Mouse (Mus musculus) cerebellum, adult 2 months (tissue): ENCODE results near the gene Rbms1. TPM values are rescaled to one million over a fixed set of nuclear protein-coding genes. Genes with fewer than 3 reads are reported as not detected.

Experiments
- DNase-seq, 2 experiments: peaks; one replicate each; pipeline ENCODE4 v3.0.0; 2021
- H3K27ac ChIP-seq: fragments of 200-500 bp; 2 replicates; pipeline ENCODE4 v1.5.1; 2012; ENCODE audit warnings: low read length, control low read depth, inconsistent platforms; ENCODE audit not compliant: insufficient read depth
- H3K27me3 ChIP-seq: fragments of 200-500 bp; 2 replicates; pipeline ENCODE4 v1.6.1; 2012; ENCODE audit warnings: inconsistent platforms, mild to moderate bottlenecking, low read length, moderate library complexity; ENCODE audit not compliant: control insufficient read depth, insufficient read depth
- H3K4me1 ChIP-seq: fragments of 200-500 bp; 2 replicates; pipeline ENCODE4 v1.6.1; 2011; ENCODE audit warnings: low read length; ENCODE audit not compliant: control insufficient read depth, insufficient read depth
- H3K4me3 ChIP-seq: fragments of 200-500 bp; replicated peaks from 2 replicates; pipeline ENCODE3; 2011; ENCODE audit warnings: mild to moderate bottlenecking, low read depth, low read length, control low read depth; ENCODE audit not compliant: insufficient read depth
- CTCF ChIP-seq: fragments of 200-500 bp; IDR thresholded peaks from 2 replicates; pipeline ENCODE4 v1.5.1; 2011; ENCODE audit warnings: low read depth, mild to moderate bottlenecking, control low read depth, low read length, moderate library complexity, borderline replicate concordance; ENCODE audit not compliant: insufficient read depth
- POLR2A ChIP-seq: fragments of 200-500 bp; IDR thresholded peaks from 2 replicates; pipeline ENCODE4 v1.6.1; 2011; ENCODE audit warnings: low read length, control low read depth, borderline replicate concordance; ENCODE audit not compliant: insufficient read depth
- WGBS: fragments of 180-500 bp; shearing (Covaris S2); methylation state at CpG from one replicate; pipeline ENCODE4 v1.1.7; 2018; 5-methylcytosine and 5-hydroxymethylcytosine counted together
- polyA plus RNA-seq: library from polyadenylated mRNA; depleted of rRNA; stranded (reverse); fragments of >200 nt; gene quantifications from 2 replicates; pipeline ENCODE4 v1.2.3, GENCODE M21; 2012

Rbms1 gene
- polyA plus RNA-seq, 1 experiment, result 23.5 TPM

DNA sequence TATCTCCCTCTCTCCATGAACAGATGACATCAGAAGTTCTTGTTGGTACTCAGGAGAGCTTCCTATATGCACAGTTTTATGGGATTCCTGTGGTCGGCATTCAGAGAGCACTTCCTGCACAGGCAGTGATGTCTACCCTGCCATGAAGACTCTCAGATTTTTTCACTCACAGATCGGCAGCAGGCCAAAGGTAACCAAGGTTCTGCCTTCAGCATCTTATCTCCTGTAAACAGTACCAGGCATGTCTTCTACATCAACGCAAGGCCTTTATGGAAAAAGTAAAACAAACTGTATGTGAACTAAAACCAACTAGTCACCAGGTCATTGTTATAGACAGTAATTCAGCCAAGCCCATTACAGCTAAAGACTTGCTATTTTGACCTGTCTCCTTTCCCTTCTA is 115.0 kb downstream of the Rbms1 start:
- TF ChIP-seq POLR2A, result no peak
- no peak for TF ChIP-seq CTCF
- WGBS, result 91% methylated on average over 3 of the region's 3 CpGs
- H3K4me3 ChIP-seq, result no peak overlapping the region

DNA sequence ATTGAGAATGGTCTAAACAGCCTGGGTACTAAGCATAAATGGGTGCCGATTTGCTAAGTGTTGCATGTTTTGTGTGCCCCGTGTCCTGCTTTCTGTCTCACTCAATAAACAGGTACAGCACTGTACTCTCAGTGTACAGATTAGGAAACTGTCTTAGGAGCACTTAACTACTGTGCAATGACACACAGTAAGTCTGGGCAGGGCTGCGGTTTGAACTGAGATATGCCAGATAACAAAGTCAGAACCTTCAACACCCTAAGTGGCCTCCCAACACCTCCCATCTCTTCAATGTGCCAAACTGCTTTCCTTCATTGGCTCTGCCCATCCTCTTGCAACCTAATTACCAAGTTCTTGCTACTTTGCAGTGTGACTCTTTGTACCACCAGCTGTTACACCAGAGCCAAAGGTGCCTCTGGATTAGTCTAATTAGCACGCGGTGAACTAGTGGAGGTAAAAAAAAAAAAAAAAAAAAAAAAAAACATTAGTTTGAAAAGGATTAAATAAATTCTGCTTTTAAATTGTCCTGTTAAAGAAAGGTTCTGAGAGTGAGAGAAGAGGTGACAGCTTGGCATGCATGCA is 117.6 kb downstream of the Rbms1 start:
- Histone ChIP-seq H3K27me3 (no peaks in the 10 kb centered on the region), H3K27ac (no peak overlapping the region), H3K4me1 (no peaks in the 10 kb centered on the region), H3K4me3 (no peak overlapping the region)
- TF ChIP-seq POLR2A (no peak), CTCF (no peak)
- WGBS, result 79% methylated on average over 5 of the region's 5 CpGs
- DNase-seq, result no peak

More for the DNA sequence above, 115.0 kb downstream of the Rbms1 start:
- no peak overlapping the region for H3K27ac ChIP-seq
- no peaks in the 10 kb centered on the region for H3K27me3 ChIP-seq
- DNase-seq, result no peak
- H3K4me1 ChIP-seq, result no peaks in the 10 kb centered on the region

DNA sequence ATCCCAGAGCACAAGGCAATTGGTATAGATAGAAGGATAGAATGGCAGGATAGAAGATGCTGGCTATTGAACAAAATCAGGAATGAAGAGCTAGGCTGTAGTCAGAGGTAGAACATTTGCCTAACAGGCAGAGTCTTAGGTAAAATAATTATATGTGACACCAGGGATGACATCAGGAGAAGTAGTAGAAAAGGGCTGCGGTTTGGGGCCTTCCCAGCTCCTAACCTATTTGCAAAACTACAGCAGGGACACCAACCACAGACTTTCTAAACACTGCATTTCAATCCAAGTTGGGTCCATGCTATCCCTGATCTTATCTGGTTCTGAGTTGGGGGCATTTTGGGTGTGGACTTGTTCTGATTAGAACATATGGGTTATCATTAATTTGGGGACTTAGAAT is 118.7 kb downstream of the Rbms1 start:
- TF ChIP-seq CTCF (no peak), POLR2A (no peak)
- Histone ChIP-seq H3K4me3 (no peak overlapping the region), H3K27ac (no peak overlapping the region), H3K4me1 (no peaks in the 10 kb centered on the region), H3K27me3 (no peaks in the 10 kb centered on the region)
- WGBS, result 97% methylated on average over 1 of the region's 1 CpGs
- DNase-seq, result no peak

DNA sequence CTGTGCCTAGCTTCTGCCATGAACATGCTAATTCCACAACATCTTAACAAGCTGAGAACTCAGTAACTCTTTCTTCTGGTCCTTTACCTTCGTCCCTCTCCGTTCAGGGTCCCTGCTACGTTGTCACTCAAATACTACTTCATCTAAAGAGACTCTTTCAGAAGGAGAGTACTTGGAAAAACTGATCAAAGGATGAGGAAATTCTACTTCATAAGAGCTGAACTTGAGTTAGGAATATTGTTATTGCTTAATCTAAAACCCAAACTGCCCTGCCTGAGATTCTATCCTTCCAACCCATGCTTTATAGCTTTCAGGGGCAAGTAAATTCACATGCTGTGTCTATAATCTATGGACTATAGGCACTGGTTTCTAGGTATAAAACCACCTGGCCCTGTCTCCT is 119.4 kb downstream of the Rbms1 start:
- 94% methylated on average over 3 of the region's 3 CpGs for WGBS
- no peak for DNase-seq
- H3K4me1 ChIP-seq, result 0 out of 2 replicates have a peak, but pooled peaks cover 3% of the 10 kb centered on the region
- no peak overlapping the region for H3K4me3 ChIP-seq
- TF ChIP-seq POLR2A (no peak), CTCF (no peak)
- H3K27me3 ChIP-seq, result no peaks in the 10 kb centered on the region
- no peak overlapping the region for H3K27ac ChIP-seq

DNA sequence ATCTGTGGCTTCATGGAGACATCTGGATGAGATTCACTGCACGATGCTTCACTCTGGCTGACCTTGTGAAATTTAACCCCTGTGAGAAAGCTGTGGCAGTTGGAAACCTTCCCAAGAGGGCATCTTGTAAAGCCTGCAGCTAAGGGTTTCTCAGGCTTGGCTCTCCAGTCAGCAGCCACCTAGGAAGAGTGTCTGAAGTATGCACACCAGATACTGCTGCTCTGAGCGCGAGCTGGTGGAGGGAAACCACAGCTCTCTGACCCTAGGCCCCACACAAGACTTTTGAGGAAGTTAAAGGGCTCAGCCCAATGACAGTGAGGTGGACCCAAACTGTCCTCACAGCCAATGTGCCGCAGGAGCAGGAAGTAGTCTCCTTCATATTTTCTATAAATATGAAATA is 120.0 kb downstream of the Rbms1 start:
- Histone ChIP-seq H3K27me3 (no peaks in the 10 kb centered on the region), H3K4me3 (no peak overlapping the region), H3K27ac (no peak overlapping the region), H3K4me1 (0 out of 2 replicates have a peak, but pooled peaks cover 5% of the 10 kb centered on the region)
- WGBS, result 70% methylated on average over 4 of the region's 4 CpGs
- DNase-seq, result no peak
- TF ChIP-seq POLR2A (no peak), CTCF (no peak)

DNA sequence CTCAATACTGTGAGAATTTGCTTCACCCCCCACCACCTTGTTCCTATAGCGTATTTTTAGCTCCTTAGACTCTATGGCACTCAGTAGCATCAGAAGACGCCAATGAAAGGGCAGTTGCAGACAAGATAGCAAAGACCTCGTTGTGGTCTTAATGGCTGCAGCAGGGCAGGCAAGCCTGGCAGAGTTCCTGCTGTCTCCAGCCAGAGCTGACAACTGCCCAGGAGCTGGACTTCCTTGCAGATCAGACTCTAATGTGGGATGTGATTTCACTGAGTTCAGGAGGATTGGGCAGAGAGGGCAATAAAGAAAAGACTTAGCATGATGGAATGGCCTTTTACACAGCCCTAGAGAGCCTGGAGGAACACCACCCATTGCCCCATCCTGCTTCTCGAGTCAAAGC is 122.1 kb downstream of the Rbms1 start:
- TF ChIP-seq POLR2A (no peak), CTCF (no peak)
- WGBS, result 66% methylated on average over 4 of the region's 4 CpGs
- no peak for DNase-seq
- H3K4me3 ChIP-seq, result no peak overlapping the region
- no peak overlapping the region for H3K27ac ChIP-seq
- H3K4me1 ChIP-seq, result 0 out of 2 replicates have a peak, but pooled peaks cover 5% of the 10 kb centered on the region
- no peaks in the 10 kb centered on the region for H3K27me3 ChIP-seq

DNA sequence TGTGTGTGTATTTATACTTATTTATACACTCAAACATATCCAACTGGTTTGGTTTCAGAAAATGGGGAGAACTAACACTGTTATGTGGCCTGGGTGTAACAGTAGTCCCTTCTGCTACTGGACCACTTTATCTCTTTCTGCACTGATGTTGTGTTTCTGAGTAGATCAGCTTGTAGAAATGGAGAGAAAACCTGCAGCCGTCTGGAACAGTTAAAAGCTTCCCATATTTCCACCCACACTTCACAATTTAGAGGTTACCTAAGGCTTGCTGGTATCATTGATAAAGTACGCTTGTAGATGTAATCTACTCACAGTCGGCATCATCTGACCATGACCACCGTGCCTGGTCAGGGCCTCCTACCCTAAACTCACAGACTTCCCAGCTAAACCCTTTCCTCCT is 123.5 kb downstream of the Rbms1 start:
- Histone ChIP-seq H3K27ac (no peak overlapping the region), H3K27me3 (no peaks in the 10 kb centered on the region), H3K4me3 (no peak overlapping the region), H3K4me1 (0 out of 2 replicates have a peak, but pooled peaks cover 5% of the 10 kb centered on the region)
- DNase-seq, result no peak
- 88% methylated on average over 4 of the region's 4 CpGs for WGBS
- TF ChIP-seq CTCF (no peak), POLR2A (no peak)

DNA sequence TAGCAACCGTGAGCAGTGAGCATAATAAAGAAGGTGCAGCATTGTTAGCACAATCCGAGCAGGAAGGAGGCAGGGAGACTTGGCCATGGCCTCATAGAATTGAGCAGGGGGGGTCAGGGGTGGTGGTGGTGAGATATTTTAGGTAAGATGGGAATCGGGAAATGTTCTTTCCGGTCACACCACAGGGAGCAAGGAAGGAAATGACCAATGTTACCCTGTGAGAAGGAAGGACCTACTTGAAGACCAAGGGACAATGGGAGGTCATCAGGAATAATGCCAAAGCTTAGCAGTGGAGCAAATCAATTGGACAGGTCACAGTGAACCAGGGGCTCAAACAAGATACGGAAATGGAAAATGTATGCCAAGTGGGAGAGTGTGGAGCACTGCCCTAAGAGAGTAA is 124.1 kb downstream of the Rbms1 start:
- H3K4me1 ChIP-seq, result 0 out of 2 replicates have a peak, but pooled peaks cover 5% of the 10 kb centered on the region
- DNase-seq, result no peak
- TF ChIP-seq POLR2A (no peak), CTCF (no peak)
- H3K27ac ChIP-seq, result no peak overlapping the region
- H3K27me3 ChIP-seq, result no peaks in the 10 kb centered on the region
- no peak overlapping the region for H3K4me3 ChIP-seq
- 31% methylated on average over 5 of the region's 5 CpGs for WGBS

DNA sequence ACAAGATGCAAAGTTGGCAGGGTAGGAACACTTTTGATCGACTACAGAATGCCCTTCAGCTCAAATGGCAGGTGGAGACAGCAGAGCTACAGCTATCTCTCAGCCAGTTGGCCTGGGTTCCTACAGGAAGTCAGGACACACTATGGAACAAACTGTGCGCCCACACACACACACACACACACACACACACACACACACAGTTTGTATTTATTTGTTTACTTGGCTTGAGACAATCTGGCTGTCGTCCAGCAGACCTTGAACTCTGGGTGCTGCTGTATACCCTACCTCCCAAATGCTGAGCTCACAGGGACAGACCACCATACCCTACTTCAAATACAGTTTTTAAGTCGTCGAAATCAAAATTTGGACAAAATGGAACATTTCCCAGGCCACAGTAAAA is 125.4 kb downstream of the Rbms1 start:
- H3K4me1 ChIP-seq, result 0 out of 2 replicates have a peak, but pooled peaks cover 5% of the 10 kb centered on the region
- no peak overlapping the region for H3K4me3 ChIP-seq
- TF ChIP-seq CTCF, result no peak
- no peak for TF ChIP-seq POLR2A
- WGBS, result 59% methylated on average over 5 of the region's 5 CpGs
- no peak for DNase-seq
- 0 out of 2 replicates have a peak overlapping the region, but pooled peaks have one; percentile 30 for H3K27ac ChIP-seq
- no peaks in the 10 kb centered on the region for H3K27me3 ChIP-seq
